Mouse (Mus musculus): ENCODE measurements around the gene Gramd2.
"Not testable (repeated sequence)": the region's sequence is repeated elsewhere in the genome, so short reads cannot be mapped to it uniquely, and the experiment has no call there.

Gene Gramd2

GRCm38 (mm10) chr9:59723791-59724442 is 44.0 kb downstream of the Gramd2 start:
- DNase-seq, result no peak

DNA sequence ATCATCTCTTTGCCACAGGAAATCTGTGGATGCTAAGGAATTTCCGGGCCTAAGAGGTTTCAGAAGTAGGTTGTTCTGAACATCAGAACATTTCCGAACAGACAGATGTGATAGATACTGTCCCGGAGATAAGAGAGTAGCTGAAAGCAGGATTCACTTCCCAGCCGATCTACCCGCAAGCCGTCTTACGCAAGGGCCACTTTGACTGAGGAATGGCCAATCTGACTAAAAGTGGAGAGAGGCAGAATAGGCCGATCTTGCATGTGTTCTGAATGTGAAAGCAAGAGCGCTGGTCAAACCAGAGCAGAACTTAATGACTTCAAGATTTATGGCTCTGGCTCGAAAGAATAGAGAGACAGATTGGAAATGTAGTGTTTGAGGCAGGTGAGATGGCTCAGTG is 45.6 kb downstream of the Gramd2 start:
- DNase-seq, result no peak

DNA sequence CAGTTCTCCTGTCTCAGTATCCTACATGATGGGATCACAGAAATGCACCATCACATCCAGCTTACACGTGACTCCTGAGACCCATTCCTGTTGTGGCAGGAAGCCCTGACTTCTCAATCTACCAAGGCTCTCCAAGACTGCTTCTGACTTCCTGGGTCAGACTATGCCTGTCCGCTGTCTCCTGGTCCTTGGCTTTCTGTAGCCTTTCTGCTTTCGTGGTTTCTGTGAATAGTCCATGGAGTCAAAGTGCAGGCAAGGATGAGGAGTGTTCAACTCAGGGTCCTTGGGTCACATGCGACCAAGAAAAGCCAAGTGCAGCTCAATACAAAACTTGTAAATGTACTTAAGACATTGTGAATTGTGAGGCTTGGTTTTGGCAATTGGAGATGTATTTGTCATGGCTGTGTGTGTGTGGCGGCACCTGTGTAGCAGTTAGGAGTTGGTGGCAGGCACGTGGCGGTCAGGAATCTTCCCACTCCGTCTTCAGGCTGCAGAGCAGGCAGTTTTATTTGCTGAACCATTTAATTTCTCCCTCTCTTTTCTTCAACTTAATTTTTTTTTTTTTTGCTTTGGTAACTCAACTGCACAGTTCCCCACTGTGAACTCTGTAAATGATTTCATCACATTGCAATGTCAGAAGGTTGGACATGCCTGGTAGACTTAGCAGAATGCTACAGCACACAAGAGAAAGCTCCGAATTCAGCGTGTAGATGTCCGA is 47.8 kb downstream of the Gramd2 start:
- no peak for DNase-seq

- no peak for DNase-seq
These were observed 51.2 kb downstream of the Gramd2 start for GRCm38 (mm10) chr9:59731136-59731535.

DNA sequence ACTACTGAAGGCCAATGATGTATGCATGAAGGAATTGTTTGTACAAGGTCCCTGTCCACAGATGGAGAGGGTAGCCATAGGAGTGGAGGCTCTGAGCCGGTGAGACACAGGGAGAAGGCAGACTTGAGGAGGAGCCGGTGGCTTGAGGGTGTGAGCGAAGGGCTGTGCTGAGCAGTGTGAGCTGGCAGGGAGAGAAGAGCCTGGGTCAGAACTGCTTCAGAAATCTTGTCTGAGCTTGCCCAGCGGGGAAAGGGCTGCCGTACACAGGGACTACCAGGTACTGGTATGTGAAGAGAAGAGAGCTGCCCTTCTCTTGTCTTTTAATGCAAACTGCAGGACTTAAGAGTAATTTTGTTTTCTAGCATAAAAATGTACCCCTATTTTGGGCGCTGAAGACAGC is 53.1 kb downstream of the Gramd2 start:
- no peak for DNase-seq

DNA sequence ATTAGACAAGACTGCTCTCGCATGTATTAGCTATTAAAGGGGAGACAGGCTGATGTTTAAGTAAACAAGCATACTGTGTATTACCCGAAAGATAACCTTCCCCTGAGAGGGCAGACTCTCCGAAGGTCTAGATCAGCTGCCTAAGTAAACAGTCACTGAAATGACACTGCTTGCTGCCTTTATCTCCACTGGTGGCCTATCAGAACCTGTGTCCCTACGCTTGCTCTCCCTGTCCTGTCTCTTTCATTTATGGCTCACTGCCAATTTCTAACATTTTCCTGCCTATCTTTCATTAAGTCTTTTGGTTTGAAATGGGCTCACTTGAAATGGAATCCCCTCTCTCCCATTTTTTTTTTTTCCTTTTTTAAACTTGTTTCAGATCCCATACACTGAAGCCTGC is 55.5 kb downstream of the Gramd2 start:
- no peak for DNase-seq

DNA sequence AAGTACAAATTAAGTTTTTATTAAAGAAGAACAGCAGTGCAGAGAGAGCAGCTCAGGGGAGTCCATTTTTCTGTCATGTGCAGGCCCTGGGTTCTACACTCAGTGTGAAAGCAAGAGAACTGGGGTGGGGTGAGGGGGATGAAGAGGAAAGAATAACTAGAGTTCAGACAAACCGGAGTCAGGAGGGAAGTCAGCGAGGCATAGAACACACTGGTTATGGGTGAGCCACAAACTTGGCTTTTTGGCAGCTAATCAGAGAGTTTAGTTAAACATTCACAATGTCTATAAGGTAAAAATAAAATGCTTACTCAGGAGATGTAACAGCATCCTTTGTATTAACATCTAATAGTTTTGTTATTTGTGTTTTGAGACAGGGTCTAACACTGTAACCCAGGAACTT is 60.6 kb downstream of the Gramd2 start:
- no peak for DNase-seq

GRCm38 (mm10) chr9:59743903-59744302 is 64.0 kb downstream of the Gramd2 start:
- DNase-seq, result no peak

DNA sequence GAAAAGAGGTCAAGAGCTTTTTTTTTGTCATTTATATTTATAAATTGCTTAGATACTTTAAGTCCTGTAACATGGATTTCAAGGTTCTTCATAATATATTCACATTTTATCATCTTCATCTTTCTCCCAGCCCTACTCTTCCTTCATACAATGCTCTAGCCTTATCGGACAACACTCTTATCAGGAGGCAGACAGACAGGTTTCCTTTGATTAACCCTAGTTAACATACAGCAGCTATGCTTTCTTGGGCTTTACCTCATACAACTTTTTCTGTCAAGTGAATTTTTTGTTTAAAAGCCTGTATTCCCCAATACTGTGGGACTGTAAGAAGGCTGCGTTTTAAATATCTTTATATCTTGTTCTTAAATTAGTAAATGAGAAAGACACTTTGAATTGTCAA is 68.4 kb downstream of the Gramd2 start:
- no peak for DNase-seq

DNA sequence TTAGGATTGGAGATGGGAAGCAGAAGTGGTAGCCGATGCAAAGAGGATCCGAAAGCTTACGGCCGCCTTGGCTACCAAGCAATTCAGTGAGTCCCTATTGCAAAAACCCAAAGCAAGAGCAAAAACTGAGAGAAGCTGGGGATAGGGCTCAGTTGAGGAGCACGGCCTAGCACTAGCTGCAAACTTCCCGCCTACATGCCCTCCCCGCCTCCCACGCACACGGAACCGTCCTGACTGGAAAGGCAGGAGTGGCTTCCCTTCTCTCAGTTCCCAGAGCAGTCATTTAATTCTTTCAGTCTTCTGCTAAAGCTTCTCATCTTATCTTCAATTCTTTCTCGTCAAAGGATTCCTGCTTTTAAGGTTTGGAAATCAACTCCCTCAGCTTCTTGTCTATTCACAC is 69.0 kb downstream of the Gramd2 start:
- peak; percentile 15 for DNase-seq

DNA sequence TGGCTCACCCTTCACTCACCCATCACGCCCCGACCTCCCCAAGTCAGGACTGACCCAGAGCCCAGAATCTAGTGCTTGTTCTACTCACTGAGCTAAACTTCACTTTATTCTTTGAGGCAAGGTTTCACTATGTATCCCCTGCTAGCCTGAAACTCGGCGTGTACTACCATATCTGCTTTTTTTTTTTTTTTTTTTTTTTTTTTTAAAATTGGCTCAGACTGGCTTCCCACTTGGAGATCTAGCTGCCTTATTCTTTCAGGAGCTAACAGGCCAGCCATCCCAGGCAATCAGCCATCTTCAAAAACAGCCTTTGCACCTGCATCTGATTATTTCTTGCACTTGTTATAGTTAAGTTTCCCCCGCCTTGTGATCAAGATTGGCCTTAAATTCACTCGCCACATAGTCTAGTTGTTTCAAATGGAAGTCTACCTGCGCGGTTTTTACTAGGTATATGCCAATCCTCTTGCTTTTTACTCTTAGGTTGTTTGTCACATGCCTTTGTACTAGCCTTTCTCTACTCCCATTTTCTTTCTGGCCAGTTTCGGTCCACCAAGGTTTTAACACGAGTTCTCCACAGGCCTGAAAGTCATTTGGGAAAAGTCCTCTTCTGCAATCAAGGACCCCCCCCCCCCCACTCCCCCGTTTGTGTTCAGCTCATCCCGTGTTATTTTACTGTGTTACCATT is 69.8 kb downstream of the Gramd2 start:
- no peak for DNase-seq

GRCm38 (mm10) chr9:59750267-59751065 is 70.5 kb downstream of the Gramd2 start, which contains the start of the genes Senp8 and Myo9a:
Gene Senp8, minus strand, starts transcription at chr9:59750710.
Gene Myo9a, plus strand, starts transcription at chr9:59750896.
- DNase-seq, result peak; percentile 100

- DNase-seq, result peak; percentile 80
These were observed 71.2 kb downstream of the Gramd2 start for GRCm38 (mm10) chr9:59751066-59751581.

GRCm38 (mm10) chr9:59751966-59752365 is 72.0 kb downstream of the Gramd2 start:
- DNase-seq, result no peak

DNA sequence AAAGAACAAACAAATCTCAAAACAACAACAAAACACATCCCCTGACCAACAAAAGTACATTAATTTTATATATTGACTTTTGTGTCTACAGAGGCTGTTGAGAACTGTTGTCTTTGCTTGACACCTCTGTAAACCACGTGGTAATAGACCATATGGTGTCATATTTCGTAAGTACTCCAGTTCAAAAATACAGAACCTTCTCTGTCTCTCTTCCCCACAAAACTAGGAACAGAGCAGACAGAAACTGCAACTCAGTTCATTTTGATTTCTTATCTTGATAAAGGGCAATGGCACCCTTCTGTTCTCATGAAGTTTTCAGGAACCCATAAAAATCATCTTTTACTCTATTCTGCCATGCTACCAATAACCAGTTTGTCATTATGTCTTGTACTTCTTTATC is 75.3 kb downstream of the Gramd2 start:
- no peak for DNase-seq

GRCm38 (mm10) chr9:59757016-59757415 is 77.1 kb downstream of the Gramd2 start:
- not testable (repeated sequence) for DNase-seq

DNA sequence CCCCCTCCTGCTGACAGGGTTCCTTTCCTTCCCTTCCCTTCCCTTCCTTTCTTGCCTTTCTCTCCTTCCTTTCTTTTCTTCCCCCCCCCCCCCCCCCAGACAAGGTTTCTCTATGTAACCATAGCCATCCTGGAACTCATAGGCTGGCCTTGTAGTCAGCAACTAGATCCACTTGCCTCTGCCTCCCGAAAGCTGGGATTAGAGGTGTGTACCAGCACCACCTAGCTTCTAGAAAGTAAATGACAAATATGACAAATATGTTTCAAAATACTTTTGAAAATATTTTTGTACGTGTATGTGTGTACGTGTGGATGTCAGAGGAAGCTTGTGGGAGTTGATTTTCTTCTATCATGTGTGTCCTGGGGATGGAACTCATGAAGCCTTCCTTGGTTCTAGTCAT is 80.6 kb downstream of the Gramd2 start:
- no peak for DNase-seq

DNA sequence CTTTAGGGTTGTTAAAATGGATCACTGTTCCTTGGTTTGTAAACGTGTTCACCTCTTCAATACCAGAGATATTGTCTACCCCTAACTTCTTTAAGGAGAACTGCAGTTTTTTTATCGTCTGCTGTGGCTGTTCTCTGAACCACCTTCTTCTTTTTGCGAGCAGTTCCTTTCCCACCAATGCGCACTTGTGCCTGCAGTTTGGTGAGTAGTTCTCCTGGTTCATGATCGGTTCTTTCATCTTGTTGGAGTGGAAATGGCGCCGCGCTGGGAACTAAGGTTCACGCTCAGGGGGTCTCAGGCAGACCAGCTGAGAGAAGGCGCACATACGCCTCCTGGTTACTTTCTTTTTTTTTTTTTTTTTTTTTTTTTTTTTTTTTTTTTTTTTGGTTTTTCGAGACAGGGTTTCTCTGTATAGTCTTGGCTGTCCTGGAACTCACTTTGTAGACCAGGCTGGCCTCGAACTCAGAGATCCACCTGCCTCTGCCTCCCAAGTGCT is 87.1 kb downstream of the Gramd2 start:
- not testable (repeated sequence) for DNase-seq

Measured in thymus, postnatal 4 days (tissue).